14 mouse cellular contexts compared by ENCODE assay signal in genomic region chr2:180437149-180437864, GRCm38 (mm10). TPM values are rescaled to one million over a fixed set of nuclear protein-coding genes. Genes with fewer than 3 reads are reported as not detected.
DNase-seq lines count a peak whose midpoint lies in the region; ATAC-seq and TF ChIP-seq lines count a peak whose summit lies in the region.
"Had no signal": no experiment of that assay in that cellular context is flagged by ENCODE, and none has a peak within 500 bp of the region (broad histone marks: within the 10 kb centered on the region; RNA-seq: fewer than 3 reads in every experiment).

No protein-coding gene starts in this region.

- no peaks in the 10 kb centered on the region for H3K27me3 ChIP-seq in liver, embryonic 14.5 days (ENCODE audit: control insufficient read depth, insufficient read depth, low read length)
- H3K27me3 ChIP-seq in splenic B cell, adult 2 months (ENCODE audit: control insufficient read depth, insufficient read depth, low read length, poor library complexity, severe bottlenecking), result no peaks in the 10 kb centered on the region
- H3K27me3 ChIP-seq in lung, postnatal 0 days (replicated peaks; ENCODE audit: insufficient read depth, low read length), result no peaks in the 10 kb centered on the region
- H3K27me3 ChIP-seq: limb, embryonic 13.5 days had no signal

- no peak overlapping the region for H3K27ac ChIP-seq in liver, embryonic 14.5 days
- no peak overlapping the region for H3K27ac ChIP-seq in lung, postnatal 0 days (ENCODE audit: low read length)
- H3K27ac ChIP-seq: limb, embryonic 13.5 days; midbrain, embryonic 10.5 days had no signal

- peak; percentile 79 for ATAC-seq in activated CD4-positive, CD25-positive, alpha-beta regulatory T cell, adult 4 months
- peak; percentile 29 for ATAC-seq in liver, embryonic 14.5 days (ENCODE audit: insufficient read depth)
- no peak for ATAC-seq in lung, postnatal 0 days
- ATAC-seq: intestine, postnatal 0 days had no signal

- peak; percentile 31 to 40 for DNase-seq in B cell, adult 2 months
- DNase-seq in liver, embryonic 14.5 days (ENCODE audit: low read depth in 3 of 3, low spot score in 3 of 3), result no peak
- peak; percentile 48 for DNase-seq in splenic B cell, adult 2 months (ENCODE audit: low read depth, low spot score)
- DNase-seq in right cerebral cortex, postnatal 36 days (ENCODE audit: low spot score in 2 of 2), result no peak
- DNase-seq in lung, postnatal 0 days (ENCODE audit: low spot score), result no peak
- DNase-seq in gastrocnemius, adult 18-20 months (ENCODE audit: low spot score), result no peak
- DNase-seq: gastrocnemius, postnatal 25 days; heart, postnatal 14 days had no signal

- TF ChIP-seq EP300 in liver, embryonic 14.5 days (IDR thresholded peaks at IDR 0.05; ENCODE audit: low read depth), result no peak
- no peak for TF ChIP-seq EP300 in lung, postnatal 0 days (IDR thresholded peaks at IDR 0.05)

- no peak overlapping the region for H3K4me2 ChIP-seq in liver, embryonic 14.5 days (ENCODE audit: low read depth)
- H3K4me2 ChIP-seq in lung, postnatal 0 days (replicated peaks; ENCODE audit: low read depth, low read length), result no peak overlapping the region
- H3K4me2 ChIP-seq: limb, embryonic 13.5 days had no signal

- no peak overlapping the region for H3K4me3 ChIP-seq in liver, embryonic 14.5 days (ENCODE audit: insufficient read depth in 1 of 2, low read depth in 2 of 2, low read length in 2 of 2)
- no peak overlapping the region for H3K4me3 ChIP-seq in lung, postnatal 0 days (ENCODE audit: low read depth, low read length)
- H3K4me3 ChIP-seq: forebrain, embryonic 10.5 days; limb, embryonic 13.5 days; midbrain, embryonic 10.5 days had no signal

- no peaks in the 10 kb centered on the region for H3K36me3 ChIP-seq in liver, embryonic 14.5 days (replicated peaks; ENCODE audit: control insufficient read depth, insufficient read depth, low read depth)
- no peaks in the 10 kb centered on the region for H3K36me3 ChIP-seq in splenic B cell, adult 2 months (ENCODE audit: control insufficient read depth, insufficient read depth, low read length, poor library complexity, severe bottlenecking)
- no peaks in the 10 kb centered on the region for H3K36me3 ChIP-seq in lung, postnatal 0 days (ENCODE audit: insufficient read depth, low read length)
- H3K36me3 ChIP-seq: forebrain, embryonic 10.5 days; G1E; limb, embryonic 13.5 days; midbrain, embryonic 10.5 days had no signal

- no peak for TF ChIP-seq CTCF in liver, embryonic 14.5 days (IDR thresholded peaks at IDR 0.05; ENCODE audit: low read depth)
- no peak for TF ChIP-seq CTCF in lung, postnatal 0 days (IDR thresholded peaks at IDR 0.05)

- WGBS in liver, embryonic 14.5 days (ENCODE audit: insufficient replicate concordance), result 18% methylated on average over 5 of the region's 5 CpGs
- 39% methylated on average over 5 of the region's 5 CpGs for WGBS in lung, postnatal 0 days

- H3K4me1 ChIP-seq in liver, embryonic 14.5 days (replicated peaks; ENCODE audit: control insufficient read depth in 2 of 2, insufficient read depth in 2 of 2, low read length in 1 of 2), result peaks cover 0 to 13% of the 10 kb centered on the region in 2 experiments; a peak in 2 of 4 replicates
- H3K4me1 ChIP-seq in lung, postnatal 0 days (ENCODE audit: insufficient read depth, low read depth, low read length), result no peaks in the 10 kb centered on the region; the same call in 1 of the 2 replicates

- no peaks in the 10 kb centered on the region for H3K9me3 ChIP-seq in liver, embryonic 14.5 days (ENCODE audit: control insufficient read depth, low read length)
- no peaks in the 10 kb centered on the region for H3K9me3 ChIP-seq in lung, postnatal 0 days (ENCODE audit: low read length)
- H3K9me3 ChIP-seq: forebrain, embryonic 10.5 days; G1E; limb, embryonic 13.5 days; midbrain, embryonic 10.5 days had no signal

- no peak overlapping the region for H3K9ac ChIP-seq in liver, embryonic 14.5 days (replicated peaks)
- no peak overlapping the region for H3K9ac ChIP-seq in lung, postnatal 0 days (replicated peaks; ENCODE audit: low read depth)
- H3K9ac ChIP-seq: limb, embryonic 13.5 days had no signal

RNA-seq across cellular contexts. Expression of gene Slco4a1, which starts 18.7 kb away (rescaled TPM):
- 1 to 10 TPM; 1.3 to 3.0 TPM for polyA plus RNA-seq in activated CD4-positive, CD25-positive, alpha-beta regulatory T cell, adult 4 months (2017; shearing (Covaris generic))
- polyA plus RNA-seq in liver, embryonic 14.5 days (2012; rRNA removed), result 0.65 and 0.69 TPM in 2 replicates
- polyA plus RNA-seq in liver, embryonic 14.5 days (2014; fragmentation: Nextera tagmentation; extraction: Ambion mirVana), result 0.28 and 0.53 TPM in 2 replicates
- 0.20 and 0.21 TPM in 2 replicates for polyA plus RNA-seq in lung, postnatal 0 days (2015; fragmentation: Nextera tagmentation; extraction: Ambion mirVana)
- total RNA-seq in gastrocnemius, adult 18-20 months (2021), result not detected
- total RNA-seq: gastrocnemius, postnatal 25 days had no signal
- polyA plus RNA-seq: G1E had no signal

Comparison
In these comparisons a context has a peak if more than half of its experiments do, and no peak if none do; other contexts are left out.
1. DNase-seq: peak in B cell, adult 2 months (2 of 2) and splenic B cell, adult 2 months (single experiment); none in liver, embryonic 14.5 days (0 of 3), right cerebral cortex, postnatal 36 days (0 of 2), lung, postnatal 0 days (single experiment) and gastrocnemius, adult 18-20 months (single experiment).